Mouse (Mus musculus) ES-Bruce4 (cell line): ENCODE measurements around the gene Ube2d3. TPM values are rescaled to one million over a fixed set of nuclear protein-coding genes. Genes with fewer than 3 reads are reported as not detected.

Experiments
- H3K27ac ChIP-seq: 2 replicates; pipeline ENCODE4 v1.5.1; 2012; ENCODE audit warnings: low read length, inconsistent platforms; ENCODE audit not compliant: insufficient read depth
- H3K27me3 ChIP-seq: 2 replicates; pipeline ENCODE4 v1.6.1; 2012; ENCODE audit warnings: mild to moderate bottlenecking, low read length, inconsistent platforms; ENCODE audit not compliant: control insufficient read depth, poor library complexity, insufficient read depth, severe bottlenecking
- H3K36me3 ChIP-seq: 2 replicates; pipeline ENCODE4 v1.6.1; 2012; ENCODE audit warnings: inconsistent platforms, mild to moderate bottlenecking, low read length, moderate library complexity; ENCODE audit not compliant: control insufficient read depth, poor library complexity, insufficient read depth, severe bottlenecking
- H3K4me1 ChIP-seq: one replicate; pipeline ENCODE4 v1.8.1; 2011; ENCODE audit warnings: low read length; ENCODE audit not compliant: control insufficient read depth, insufficient read depth
- H3K4me3 ChIP-seq: 2 replicates; pipeline ENCODE4 v1.5.1; 2011; ENCODE audit warnings: low read depth, mild to moderate bottlenecking, low read length
- H3K9ac ChIP-seq: 2 replicates; pipeline ENCODE4 v1.6.1; 2012; ENCODE audit warnings: low read depth, mild to moderate bottlenecking, inconsistent platforms; ENCODE audit not compliant: poor library complexity, severe bottlenecking
- H3K9me3 ChIP-seq: replicated peaks from 2 replicates; pipeline ENCODE4 v1.6.1; 2012; ENCODE audit warnings: mild to moderate bottlenecking, low read length, inconsistent platforms; ENCODE audit not compliant: control insufficient read depth, poor library complexity, insufficient read depth, severe bottlenecking
- CTCF ChIP-seq: IDR thresholded peaks from one replicate; pipeline ENCODE4 v1.8.1; 2011; ENCODE audit warnings: low read depth, low read length
- EP300 ChIP-seq: IDR thresholded peaks from 2 replicates; pipeline ENCODE4 v1.6.1; 2011; ENCODE audit warnings: low read depth, low read length; ENCODE audit not compliant: insufficient read depth
- POLR2A ChIP-seq: IDR thresholded peaks from one replicate; pipeline ENCODE4 v1.8.1; 2011; ENCODE audit warnings: low read length; ENCODE audit not compliant: insufficient read depth
- polyA plus RNA-seq: library from polyadenylated mRNA; stranded (reverse); fragments of >200 nt; gene quantifications from 2 replicates; pipeline ENCODE4 v1.2.4, GENCODE M21; 2011; ENCODE audit warnings: low read depth; ENCODE audit not compliant: missing spikeins, insufficient read depth, insufficient read length

Gene Ube2d3
- polyA plus RNA-seq = 485 and 516 TPM in 2 replicates

- H3K4me3 ChIP-seq = peak within 1 kb of the TSS; percentile 90
- H3K4me1 ChIP-seq = no peaks in the 10 kb centered on the region
- peaks cover 24% of the 10 kb centered on the region for H3K36me3 ChIP-seq
- TF ChIP-seq CTCF = no peak
- TF ChIP-seq EP300 = peak; percentile 14; the same call in 1 of the 2 replicates
- TF ChIP-seq POLR2A = peak; percentile 46
- no peaks in the 10 kb centered on the region for H3K27me3 ChIP-seq
- no peaks in the 10 kb centered on the region for H3K9me3 ChIP-seq
- H3K27ac ChIP-seq = peak within 1 kb of the TSS; percentile 89
- H3K9ac ChIP-seq = peak within 1 kb of the TSS; percentile 95
These were observed at the start of gene Ube2d3 for GRCm38 (mm10) chr3:135437758-135438495. Gene Ube2d3, plus strand, starts transcription at chr3:135438149.

GRCm38 (mm10) chr3:135393186-135393585, 44.8 kb upstream of the Ube2d3 start:
- Histone ChIP-seq H3K4me1 (no peaks in the 10 kb centered on the region), H3K4me3 (no peak overlapping the region), H3K36me3 (no peaks in the 10 kb centered on the region), H3K9ac (no peak overlapping the region), H3K9me3 (no peaks in the 10 kb centered on the region), H3K27me3 (no peaks in the 10 kb centered on the region; the same call in 1 of the 2 replicates), H3K27ac (no peak overlapping the region)
- TF ChIP-seq CTCF = no peak
- no peak for TF ChIP-seq EP300
- no peak for TF ChIP-seq POLR2A

- H3K9ac ChIP-seq = no peak overlapping the region
- no peaks in the 10 kb centered on the region for H3K36me3 ChIP-seq
- H3K4me3 ChIP-seq = no peak overlapping the region
- no peaks in the 10 kb centered on the region; the same call in 1 of the 2 replicates for H3K27me3 ChIP-seq
- TF ChIP-seq CTCF (no peak), POLR2A (no peak), EP300 (no peak)
- H3K4me1 ChIP-seq = no peaks in the 10 kb centered on the region
- no peaks in the 10 kb centered on the region for H3K9me3 ChIP-seq
- H3K27ac ChIP-seq = no peak overlapping the region
These were observed 42.9 kb upstream of the Ube2d3 start for GRCm38 (mm10) chr3:135395085-135395484.

- no peak overlapping the region for H3K27ac ChIP-seq
- no peaks in the 10 kb centered on the region for H3K9me3 ChIP-seq
- no peaks in the 10 kb centered on the region; the same call in 1 of the 2 replicates for H3K27me3 ChIP-seq
- no peak overlapping the region for H3K9ac ChIP-seq
- TF ChIP-seq CTCF (no peak), POLR2A (no peak), EP300 (no peak)
- H3K4me3 ChIP-seq = no peak overlapping the region
- no peaks in the 10 kb centered on the region for H3K36me3 ChIP-seq
- H3K4me1 ChIP-seq = no peaks in the 10 kb centered on the region
These were observed 41.9 kb upstream of the Ube2d3 start for GRCm38 (mm10) chr3:135396081-135396480.

GRCm38 (mm10) chr3:135397112-135397511, 40.8 kb upstream of the Ube2d3 start:
- Histone ChIP-seq H3K4me1 (no peaks in the 10 kb centered on the region), H3K9ac (no peak overlapping the region), H3K9me3 (no peaks in the 10 kb centered on the region), H3K4me3 (no peak overlapping the region), H3K36me3 (no peaks in the 10 kb centered on the region), H3K27me3 (no peaks in the 10 kb centered on the region; the same call in 1 of the 2 replicates), H3K27ac (no peak overlapping the region)
- TF ChIP-seq EP300 = no peak
- TF ChIP-seq CTCF = no peak
- no peak for TF ChIP-seq POLR2A

GRCm38 (mm10) chr3:135402201-135402658, 35.7 kb upstream of the Ube2d3 start:
- Histone ChIP-seq H3K9ac (0 out of 2 replicates have a peak overlapping the region, but pooled peaks have one; percentile 13), H3K4me1 (no peaks in the 10 kb centered on the region), H3K36me3 (no peaks in the 10 kb centered on the region), H3K9me3 (no peaks in the 10 kb centered on the region; the same call in 1 of the 2 replicates), H3K4me3 (peak overlapping the region; percentile 6; the same call in 1 of the 2 replicates), H3K27ac (0 out of 2 replicates have a peak overlapping the region, but pooled peaks have one; percentile 7), H3K27me3 (no peaks in the 10 kb centered on the region)
- TF ChIP-seq CTCF (peak; percentile 89), POLR2A (no peak), EP300 (no peak)
